Comparison of ENCODE assay signal across 17 mouse cellular contexts in the genomic region with DNA sequence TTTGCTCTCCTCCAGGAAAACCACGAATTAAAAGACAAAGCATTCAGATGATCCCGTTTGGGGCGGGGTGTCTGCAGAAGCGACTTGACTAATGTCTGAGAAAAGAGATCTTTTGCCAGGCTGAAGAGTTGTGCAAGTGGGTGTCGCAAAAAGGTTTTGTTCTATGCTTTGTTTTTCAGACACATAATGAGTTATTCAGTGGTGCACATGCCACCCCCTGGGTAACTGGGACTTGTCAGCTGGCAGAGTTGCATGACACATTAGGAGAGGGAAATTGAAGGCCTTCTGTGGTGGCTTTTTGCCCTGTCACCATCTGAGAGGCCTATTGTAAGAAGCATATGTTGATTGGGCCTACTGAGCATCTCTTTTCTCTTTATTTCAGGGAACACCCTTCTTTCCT. TPM values are rescaled to one million over a fixed set of nuclear protein-coding genes. Genes with fewer than 3 reads are reported as not detected.
A peak's percentile ranks its signal among the peaks of the same experiment; 100 is the strongest.
DNase-seq lines count a peak whose midpoint lies in the region; ATAC-seq lines count a peak whose summit lies in the region.
"Had no signal": no experiment of that assay in that cellular context is flagged by ENCODE, and none has a peak within 500 bp of the region (broad histone marks: within the 10 kb centered on the region; RNA-seq: fewer than 3 reads in every experiment).

No protein-coding gene starts in this region.

- intact Hi-C loops in left cerebral cortex, postnatal 4 days (cut with DNase I), result no loop called here

- DNase-seq in cerebellum, adult 11 months, result peak; percentile 32
- DNase-seq in left cerebral cortex, postnatal 4 days, result peak; percentile 42
- no peak for DNase-seq in left cerebral cortex, adult 9 months (ENCODE audit: low spot score in 2 of 2)
- peak; percentile 69 for DNase-seq in cerebellum, adult 9-11 months
- DNase-seq in urinary bladder, postnatal 10 days (ENCODE audit: low spot score), result no peak
- DNase-seq in thymus, postnatal 0 days (ENCODE audit: low spot score), result no peak
- DNase-seq in MN1 (ENCODE audit: low spot score), result no peak
- DNase-seq: adrenal gland, postnatal 25 days; gastrocnemius, postnatal 36 days; kidney, adult 18-20 months; kidney, postnatal 14 days; lung, adult 2 months; lung, postnatal 36 days; retina, postnatal 1 day; thymus, adult 2 months had no signal

- no peak for ATAC-seq in cerebellum, adult (ENCODE audit: insufficient number of reproducible peaks, low FRiP score, low TSS enrichment)
- ATAC-seq: hindbrain, embryonic 16.5 days had no signal

RNA-seq across cellular contexts. Expression of a gene that starts 20.3 kb away (rescaled TPM):
- 10 to 100 TPM; 15.8 to 17.2 TPM for total RNA-seq in left cerebral cortex, postnatal 4 days (2021)
- 4.2 and 5.2 TPM in 2 replicates for polyA plus RNA-seq in thymus, postnatal 0 days (2015; fragmentation: Nextera tagmentation; extraction: Ambion mirVana)

Comparison
In these comparisons a context has a peak if more than half of its experiments do, and no peak if none do; other contexts are left out.
1. DNase-seq: peak in cerebellum, adult 11 months (single experiment), left cerebral cortex, postnatal 4 days (single experiment) and cerebellum, adult 9-11 months (single experiment); none in left cerebral cortex, adult 9 months (0 of 2), urinary bladder, postnatal 10 days (single experiment), thymus, postnatal 0 days (single experiment) and MN1 (single experiment).